Mouse (Mus musculus) spleen, adult 18-20 months (tissue): ENCODE measurements around the gene Cdv3.
A peak's percentile ranks its signal among the peaks of the same experiment; 100 is the strongest.

Source experiments
- DNase-seq, 2 experiments: peaks; one replicate each; pipeline ENCODE4 v3.0.0; 2022; ENCODE audit warnings: mixed read lengths in 2 of 2

The Cdv3 gene

DNA sequence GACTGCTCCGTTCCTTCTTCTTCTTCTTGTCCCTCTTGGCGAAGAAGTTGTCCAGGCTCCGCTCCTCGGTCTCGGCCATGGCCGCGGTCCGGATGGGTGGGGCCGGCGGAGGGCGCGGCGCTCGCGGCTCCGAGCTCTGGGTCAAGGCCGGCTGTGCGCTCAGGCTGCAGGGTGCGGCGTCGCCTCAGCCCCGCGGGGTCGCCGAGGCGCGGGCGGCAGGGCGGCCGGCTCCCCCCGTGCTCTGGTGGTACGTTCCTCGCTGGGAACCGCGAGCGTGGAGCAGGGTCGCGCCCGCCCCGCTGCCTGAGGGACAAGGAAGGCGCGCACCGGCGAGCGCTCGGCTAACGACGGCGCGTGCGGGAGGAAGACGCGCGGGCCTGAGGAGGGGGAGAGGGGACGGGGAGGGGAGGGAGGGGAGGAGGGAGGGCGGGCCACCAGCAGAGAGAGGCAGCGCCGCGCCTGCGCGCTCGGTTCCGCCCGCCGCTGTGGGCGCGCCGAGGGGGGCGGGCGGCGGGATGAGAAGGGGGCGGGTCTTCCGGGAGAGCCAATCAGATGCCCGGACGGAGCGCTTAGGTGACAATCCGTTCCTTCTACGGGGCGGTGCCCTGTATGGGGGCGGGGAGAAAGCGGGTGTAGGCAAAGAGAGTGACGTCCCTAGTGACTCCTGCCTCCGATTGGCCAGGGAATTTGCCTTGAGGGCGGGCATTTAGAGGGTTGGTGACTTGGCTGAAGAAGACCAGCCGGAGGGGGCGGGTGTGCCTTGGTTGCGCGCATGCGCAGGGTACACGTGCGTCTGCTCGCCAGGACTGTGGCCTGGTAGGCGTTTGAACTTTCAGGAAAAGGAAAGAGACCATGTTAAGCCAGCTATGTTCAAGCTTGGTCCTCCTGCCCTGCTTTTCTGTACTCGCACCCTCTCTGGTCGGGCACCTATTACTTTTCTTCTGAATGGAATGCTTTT is at the start of gene Cdv3:
Gene Cdv3 (minus strand): TSS at position 551 of the 958 bp plus-strand sequence.
- peak; percentile 96 to 99 for DNase-seq

DNA sequence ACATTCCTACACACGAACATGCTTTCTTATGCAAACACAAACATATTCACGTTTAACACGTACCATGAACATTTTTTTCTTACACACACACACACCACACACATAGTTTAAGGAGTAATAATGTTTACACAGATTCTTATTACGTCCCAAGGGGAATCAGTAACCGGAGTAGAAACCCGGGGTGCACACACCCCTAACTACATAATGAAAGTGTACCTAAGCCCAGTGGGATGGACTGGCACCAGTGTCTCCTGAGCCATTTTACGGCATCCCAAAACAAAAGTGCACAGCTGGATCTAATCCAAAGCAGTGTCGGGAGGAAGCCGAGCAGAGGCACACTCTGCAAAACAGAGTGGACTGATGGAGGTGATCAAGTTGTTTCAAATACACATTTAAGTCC is 47.8 kb upstream of the Cdv3 start:
- DNase-seq = no peak

DNA sequence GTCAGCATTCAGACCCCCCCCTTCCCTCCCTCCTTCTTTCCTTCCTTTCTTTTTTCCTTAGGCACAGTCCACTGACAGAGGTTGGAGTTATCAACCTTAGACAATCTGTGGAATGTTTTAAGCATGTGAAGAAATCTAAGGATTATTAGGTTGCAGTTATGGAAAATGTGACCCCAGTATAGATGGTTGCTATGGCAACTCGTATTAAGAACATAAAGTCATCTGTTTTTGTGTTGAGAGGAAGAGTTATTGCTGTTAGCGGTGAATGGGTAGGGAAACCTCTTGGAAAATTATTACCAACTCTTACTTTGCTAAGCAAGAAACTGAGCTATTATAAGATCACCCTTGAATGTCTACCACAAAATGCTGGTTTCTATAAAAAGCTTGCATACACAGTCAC is 43.5 kb upstream of the Cdv3 start:
- no peak for DNase-seq

DNA sequence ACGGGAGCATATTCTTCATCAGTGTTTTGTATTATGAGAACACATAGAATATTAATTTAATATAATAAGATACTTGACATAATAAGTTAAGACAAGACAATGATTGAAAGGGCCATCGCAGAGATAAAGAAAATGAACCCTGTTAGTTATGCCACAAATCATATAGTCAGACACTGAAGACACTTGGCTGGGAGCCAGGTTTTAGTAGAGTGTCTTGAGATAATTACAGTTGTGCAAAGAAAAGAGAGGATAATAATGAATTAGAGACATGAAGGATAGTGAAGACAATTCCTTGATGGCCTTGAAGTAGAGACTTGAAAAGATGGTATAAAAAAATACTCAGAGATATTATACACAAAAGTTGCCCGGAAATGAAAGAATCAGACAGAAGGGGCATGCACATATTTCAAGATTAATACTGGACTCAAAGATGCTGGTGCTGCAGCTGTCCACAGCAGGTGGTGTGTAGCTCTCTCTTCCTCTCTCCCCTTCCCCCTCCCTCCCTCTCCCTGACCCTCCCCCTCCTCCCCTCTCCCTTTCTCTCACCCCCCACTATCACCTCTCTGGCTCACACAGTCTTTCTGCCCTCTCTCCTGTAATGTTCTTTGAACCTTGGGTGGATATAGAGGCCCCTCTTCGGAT is 42.6 kb upstream of the Cdv3 start:
- no peak for DNase-seq

DNA sequence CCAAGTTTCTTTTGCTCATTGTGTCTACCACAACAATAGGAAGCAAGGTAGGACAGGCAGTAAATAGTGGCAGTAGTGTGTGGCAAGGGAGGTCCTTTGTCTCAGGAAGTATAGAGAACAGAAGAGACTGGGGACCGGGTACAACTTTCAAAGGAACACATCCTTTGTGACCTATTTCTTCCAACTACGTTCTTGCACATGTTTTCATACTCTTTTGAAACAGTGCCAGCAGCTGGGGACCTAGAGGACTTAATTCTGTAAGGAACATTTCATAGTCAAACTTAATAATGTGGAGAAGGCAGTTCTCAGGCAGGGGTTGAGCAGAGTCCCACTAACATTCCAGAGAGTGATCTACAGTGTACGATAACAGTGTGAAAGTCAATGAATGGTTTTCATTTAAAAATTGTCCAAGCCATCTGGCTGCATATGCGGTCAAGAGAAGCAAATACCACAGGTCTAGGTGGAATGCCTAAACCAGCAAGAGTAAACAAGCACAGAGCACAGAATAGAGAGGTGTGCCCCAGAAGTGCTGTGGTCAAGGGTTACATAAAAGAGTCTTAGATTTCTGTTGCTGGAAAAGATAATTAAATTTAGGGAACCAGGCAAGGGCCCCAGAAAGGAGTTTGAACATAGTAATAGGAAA is 37.8 kb upstream of the Cdv3 start:
- DNase-seq = no peak

DNA sequence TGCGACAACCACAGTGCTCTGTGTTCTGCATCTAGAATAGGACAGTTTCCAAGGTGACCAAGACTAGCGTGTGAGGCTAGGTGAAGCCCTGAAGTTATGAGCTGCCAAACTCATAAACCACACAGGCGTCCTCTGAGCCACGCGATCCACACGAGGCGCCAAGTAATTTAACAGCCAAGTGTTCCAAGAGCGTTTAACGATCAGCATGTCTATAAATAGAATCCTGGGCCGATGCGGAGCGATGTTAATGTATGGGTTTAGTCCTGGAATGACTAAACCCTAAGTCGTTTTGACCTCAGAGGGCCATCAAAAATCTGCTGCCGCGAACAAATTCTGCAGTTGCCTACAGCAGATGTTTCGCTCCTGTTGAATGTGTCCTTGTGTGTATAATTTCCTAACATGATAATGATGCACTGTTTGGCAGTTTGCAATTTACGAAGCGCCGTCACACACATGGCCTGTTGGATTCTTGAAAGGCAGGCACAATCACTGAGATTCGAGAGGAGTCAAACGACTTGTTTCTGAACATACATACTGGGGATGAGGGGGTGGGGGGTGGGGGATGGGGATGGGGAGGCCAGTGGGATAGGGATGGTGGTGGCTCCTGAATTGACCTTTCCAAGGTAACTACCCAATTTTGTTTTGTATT is 33.0 kb upstream of the Cdv3 start:
- DNase-seq = no peak

DNA sequence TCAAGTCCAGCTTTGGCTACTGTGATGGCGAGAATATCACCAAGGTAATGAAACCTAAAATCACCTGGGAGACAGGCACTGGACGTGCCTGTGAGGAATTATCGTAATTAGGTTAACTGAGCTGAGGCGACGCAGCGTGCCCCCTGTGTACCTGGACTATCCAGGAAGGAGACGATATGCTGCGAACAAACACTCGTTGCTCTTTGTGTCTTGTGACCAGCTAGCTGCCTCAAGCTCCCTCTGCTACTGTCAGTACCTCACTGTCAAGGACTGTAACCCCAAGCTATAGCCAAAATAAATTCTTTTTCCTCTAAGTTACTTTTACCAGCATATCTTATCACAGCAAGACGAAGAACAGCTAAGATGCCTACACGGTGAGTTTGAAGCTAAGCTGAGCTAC is 27.6 kb upstream of the Cdv3 start:
- no peak for DNase-seq

DNA sequence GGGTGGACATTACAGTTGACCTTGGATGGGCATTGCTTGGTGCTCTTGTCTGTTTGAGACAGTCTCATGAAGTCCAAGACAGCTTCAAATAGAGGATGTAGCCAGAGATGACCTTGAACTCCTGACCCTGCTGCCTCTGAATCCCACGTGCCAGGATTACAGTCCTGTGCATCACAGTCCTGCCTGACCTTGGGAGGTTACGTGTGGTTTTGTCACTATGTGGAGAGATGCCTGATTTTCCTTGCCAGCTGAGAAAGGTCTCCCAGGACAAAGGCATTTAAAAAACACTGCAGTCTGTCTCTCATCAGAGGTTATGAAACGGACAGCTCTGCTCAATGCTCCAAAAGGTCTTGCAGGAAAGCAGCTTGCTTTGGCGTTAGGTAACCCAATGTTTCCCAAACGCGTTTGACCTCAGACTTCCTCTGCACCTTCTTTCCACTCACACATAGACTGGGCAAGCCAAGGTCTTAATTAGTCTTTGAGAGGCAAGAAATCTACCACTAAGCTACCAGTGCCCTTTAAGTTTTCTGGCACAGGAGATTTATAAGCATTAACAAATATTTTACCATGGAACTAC is 26.2 kb upstream of the Cdv3 start:
- DNase-seq = no peak

DNA sequence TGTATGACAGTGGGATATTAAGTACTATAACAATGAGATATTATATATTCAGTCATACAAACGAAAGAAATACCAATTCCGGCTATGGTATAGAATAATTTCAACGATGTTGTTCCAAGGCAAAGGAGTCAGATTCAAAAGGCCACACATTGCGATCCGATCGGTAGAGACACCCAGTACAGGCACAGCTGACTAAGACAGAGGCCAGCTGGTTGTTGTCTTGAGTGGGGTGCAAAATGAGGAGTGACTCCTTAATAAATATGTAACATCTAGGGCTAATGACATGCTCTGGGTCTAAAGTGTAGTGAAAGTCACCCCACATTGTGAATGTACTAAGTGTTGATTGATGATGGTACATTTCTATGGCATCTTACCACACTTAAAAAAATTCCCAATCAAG is 23.6 kb upstream of the Cdv3 start:
- DNase-seq = no peak

DNA sequence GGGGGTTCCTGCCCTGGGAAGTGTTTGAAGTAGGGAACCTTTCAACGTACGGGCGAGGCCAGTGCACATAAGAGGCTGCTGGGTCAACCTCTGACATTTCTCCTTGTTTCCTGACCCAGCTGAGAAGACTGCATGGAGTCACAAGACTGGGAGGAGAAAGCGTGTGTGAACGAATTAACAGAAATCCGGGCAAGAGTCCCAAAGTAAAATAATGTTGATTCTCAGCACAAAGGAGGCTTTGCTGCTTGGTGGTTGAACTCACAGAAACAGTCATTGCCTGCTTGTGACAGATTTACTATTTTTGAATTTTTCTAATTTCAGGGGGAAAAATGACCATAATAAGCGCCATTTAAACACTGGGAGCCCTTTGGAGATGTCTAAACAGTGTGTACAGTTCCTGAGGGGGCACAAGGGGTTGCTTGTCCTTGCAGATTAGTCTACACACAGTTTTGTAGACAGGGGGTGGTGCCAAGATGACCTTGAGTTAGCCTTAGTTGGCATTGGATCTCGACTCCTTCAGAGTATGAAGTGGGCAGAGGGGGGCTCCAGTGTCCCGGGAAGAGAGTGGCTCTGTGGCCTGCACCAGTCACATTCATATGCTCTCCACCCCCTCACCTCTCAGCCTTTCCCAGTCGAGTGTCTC is 21.5 kb upstream of the Cdv3 start:
- DNase-seq = no peak

DNA sequence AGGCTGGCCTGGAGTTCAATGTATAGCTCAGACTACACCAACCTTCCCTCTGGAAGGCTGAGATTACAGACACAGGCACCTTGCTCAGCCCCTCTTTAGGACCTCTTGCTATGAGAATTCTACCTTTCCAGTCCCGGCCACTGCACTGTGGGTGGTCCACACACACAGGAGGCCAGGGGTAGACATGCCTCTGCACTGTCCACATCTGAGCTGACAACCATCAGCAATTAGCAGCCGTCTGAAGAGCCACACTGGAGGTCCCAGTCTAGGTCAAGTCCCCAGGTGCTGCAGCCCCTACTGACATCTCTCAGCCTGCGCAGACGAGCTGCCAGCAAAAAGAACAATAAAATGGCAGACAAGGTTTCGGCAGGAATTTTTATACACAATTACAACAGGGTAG is 20.9 kb upstream of the Cdv3 start:
- no peak for DNase-seq

DNA sequence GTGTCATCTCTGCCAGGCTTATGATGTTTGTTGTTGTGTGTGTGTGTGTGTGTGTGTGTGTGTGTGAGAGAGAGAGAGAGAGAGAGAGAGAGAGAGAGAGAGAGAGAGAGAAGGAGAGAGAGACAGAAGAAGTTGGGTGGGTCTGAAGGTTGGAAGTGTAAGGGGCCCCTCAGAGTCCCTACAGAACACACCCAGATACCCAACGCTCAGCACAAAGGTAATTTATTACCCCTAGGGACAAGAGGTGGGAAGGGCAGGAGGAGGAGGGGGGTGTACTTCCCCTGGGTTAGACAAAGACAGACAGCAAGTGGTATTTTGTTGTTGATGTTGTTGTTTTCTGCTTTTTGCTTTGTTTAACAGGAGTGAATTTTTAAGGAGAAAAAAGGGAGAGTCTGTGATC is 20.0 kb upstream of the Cdv3 start:
- no peak for DNase-seq

DNA sequence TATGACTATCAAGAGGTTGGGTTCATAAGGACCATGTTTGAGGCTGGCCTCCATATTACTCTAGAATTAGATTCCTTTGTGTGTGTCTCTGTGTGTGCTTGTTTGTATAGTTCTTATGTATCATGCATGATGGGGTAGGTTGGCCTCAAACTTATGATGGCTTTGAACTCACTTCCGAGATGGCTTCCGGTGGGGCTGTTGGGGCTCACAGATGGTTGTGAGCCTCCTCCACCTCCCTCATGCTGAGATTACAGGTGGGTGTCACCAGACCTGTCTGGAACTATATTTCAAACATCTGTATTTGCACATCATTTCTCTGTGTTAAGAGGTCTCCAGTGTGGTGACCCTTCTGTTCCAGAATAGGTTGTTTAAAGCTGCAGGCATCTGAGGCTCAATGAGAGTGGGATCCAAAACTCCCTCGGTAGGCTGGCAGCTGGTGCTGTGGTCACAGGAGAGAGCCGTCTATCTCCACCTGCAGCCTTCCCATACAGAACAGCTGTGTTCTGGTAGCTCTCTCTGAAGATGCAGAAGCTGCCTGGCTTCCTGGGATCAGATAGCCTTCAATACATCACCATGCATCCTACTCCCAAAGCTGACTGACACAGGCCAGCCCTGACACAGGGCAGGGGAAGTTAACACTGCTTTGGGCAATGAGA is 18.6 kb upstream of the Cdv3 start:
- no peak for DNase-seq

DNA sequence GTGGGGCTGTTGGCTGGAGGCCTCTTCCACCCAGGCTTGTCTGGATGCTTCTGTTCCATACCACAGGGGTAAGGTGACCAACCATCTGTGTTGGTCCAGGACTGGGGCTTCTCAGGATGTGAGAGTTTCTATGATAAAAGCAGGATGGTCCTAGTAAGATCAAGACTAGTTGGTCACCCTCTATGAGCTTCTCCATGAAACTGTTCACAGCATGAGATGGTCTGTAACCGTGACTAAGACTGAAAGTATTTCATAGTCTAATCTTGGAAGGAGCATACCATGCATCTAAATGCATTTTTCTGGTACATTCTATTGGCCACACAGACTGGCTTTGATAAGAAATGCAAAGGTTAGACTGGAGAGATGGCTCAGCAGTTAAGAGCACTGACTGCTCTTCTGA is 17.9 kb upstream of the Cdv3 start:
- no peak for DNase-seq

DNA sequence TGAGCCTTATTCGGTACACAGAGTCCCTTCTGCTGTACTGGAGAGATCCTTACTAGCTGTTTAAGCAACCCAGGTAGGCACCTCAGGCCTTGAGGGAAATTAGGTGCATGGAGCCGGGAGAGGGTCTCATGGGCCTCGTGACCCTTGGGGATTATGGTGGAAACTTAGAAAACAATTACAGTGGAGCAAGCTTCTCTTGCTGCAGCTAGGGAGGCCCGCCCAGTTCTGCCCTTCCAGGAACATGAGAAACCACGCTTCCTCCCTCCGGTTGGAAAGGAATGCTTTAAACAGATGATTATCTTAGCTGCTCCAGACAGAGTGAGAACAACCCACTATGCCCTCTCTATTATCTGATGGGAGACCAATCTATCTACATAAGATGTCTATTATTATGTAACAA is 17.3 kb upstream of the Cdv3 start:
- DNase-seq = no peak

DNA sequence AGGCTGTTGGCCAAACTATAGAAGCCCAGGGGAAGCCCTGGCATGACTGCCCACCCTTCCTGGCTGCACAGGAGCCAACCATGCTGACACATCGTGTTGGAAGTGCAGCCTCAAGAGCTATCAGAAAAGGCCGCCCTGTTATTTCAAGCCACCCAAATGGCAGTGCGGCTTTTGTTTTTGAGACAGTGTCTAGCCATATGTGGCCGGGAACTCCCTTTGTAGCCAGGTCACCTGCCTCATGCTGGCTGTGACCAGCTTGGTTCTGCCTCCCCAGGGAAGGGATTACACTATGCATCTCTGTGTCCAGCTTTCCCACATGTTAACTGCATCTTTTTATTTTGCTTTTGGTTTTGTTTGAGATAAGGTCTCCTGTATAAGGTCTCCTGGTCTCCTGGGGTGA is 14.9 kb upstream of the Cdv3 start:
- no peak for DNase-seq

DNA sequence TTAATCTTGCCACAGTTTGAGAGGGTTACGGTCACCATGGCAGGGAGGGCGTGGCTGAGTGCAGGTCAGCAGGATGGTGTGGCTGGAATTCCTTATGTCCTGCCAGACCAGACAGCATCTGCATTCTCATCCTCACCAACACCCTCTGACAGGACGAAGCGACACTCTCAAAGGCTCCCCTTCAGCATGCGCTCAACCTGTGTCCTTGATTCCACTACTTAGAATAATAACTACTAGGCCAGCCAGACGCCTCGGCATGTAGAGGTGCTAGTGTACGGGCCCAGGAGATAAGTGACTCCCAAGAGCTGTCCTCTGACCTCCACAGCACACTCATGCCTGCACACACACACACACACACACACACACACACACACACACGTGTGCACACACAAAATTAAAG is 13.6 kb upstream of the Cdv3 start:
- DNase-seq = no peak

DNA sequence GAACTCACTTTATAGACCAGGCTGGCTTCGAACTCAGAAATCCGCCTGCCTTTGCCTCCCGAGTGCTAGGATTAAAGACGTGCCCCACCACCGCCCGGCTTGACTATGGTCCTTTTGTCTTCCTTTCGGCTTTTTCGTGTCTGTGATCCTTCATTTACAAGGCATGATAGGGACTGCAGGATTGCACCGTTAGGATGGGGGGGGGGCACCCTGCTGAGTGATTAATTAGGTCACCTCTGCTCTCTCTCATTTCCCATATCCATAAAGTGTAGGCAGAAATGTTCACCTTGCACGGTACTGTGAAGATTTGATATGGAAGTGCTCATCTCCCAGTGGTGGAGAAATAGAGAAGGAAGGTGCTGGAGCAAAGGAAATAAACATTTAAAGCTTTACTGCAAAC is 13.0 kb upstream of the Cdv3 start:
- DNase-seq = no peak

DNA sequence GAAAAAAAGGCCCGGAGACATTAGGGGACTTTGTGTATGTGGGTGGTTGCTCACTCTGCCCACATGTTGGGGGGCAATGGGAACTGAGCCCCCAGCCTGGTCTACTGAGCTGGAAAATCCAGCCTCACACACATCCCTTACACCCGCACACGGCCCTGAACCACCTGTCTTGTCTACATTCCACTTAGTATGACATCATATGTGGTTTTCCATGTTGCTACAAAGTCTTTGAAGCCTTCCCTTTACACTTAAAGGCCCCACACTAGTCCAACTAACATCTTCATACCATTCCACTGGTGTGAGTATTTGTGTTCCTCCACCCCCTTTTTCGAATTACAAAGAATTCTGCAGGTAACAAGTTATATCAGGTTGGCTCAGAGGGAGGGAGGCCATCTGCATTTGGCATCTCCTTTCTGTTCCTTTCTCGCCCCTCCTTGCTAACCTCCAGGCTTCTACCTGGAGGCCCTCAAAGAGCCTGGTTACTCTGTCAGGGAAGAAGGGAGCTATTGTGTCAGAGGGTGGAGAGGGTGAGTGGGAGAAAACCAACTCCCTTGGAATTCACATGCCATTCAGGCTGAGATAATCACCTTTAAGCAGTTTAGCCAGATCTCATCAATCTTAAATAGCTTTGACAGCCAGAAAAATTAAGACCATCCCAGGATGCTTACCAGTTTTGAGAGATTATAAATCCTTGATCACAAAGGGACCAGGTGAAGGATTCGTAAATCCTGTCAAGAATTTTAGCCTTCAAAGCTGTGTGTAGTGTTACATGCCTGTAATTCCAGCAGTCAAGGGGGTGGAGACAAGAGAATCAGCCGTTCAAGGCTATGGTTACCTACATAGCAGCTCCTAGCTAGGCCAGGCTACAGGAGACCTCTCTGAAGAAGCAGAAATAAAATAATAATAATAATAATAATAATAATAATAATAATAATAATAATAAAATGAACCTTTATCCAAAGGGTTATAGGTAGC is 11.0 kb upstream of the Cdv3 start:
- no peak for DNase-seq

DNA sequence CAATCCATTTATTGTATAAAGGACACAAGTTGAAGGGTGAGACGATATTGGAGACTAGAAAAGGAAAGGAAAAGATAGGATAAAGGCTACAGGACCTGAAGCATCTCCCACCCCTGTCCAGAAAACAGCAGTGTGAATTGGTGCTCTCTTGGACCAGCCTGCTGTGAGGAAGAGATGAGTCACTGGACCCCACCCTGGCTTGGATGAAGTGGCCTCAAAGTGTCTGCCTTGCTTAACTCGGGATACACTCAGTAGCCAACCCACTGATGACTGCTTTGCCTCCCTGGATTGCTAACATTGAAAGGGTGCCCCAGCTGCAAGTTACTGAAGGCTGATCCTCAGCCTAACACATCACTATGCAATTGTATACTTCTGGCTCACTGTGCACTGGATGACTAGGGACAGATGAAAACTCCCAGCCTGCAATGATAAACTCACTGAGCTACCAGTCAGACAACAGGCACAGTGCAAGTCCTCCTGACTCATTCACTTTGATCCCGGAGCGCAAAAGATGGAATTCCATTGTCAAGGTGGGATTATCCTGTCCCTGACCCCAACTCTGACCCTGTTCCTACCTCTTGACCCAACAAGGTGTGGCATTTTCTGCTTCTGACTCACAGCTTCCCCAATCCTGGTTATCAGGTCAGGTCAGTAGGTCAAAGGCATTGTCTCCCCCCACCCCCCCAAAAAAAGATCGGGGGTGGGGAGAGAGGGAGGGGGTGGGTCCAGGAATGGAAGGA is 6.8 kb upstream of the Cdv3 start:
- no peak for DNase-seq
